Mouse (Mus musculus): ENCODE results near the gene Zbtb20.

Zbtb20 gene

GRCm38 (mm10) chr16:43602573-43602972 is 726.9 kb downstream of the Zbtb20 start:
- no peak for DNase-seq (ENCODE audit: low read depth, low spot score)

GRCm38 (mm10) chr16:43603591-43604141 is 728.0 kb downstream of the Zbtb20 start:
- no peak for DNase-seq (ENCODE audit: low read depth, low spot score)

- DNase-seq (ENCODE audit: low read depth, low spot score) = no peak
Observed at GRCm38 (mm10) chr16:43604399-43605013, 728.8 kb downstream of the Zbtb20 start.

GRCm38 (mm10) chr16:43607086-43607485 is 731.4 kb downstream of the Zbtb20 start:
- DNase-seq (ENCODE audit: low read depth, low spot score) = no peak

GRCm38 (mm10) chr16:43608066-43608465 is 732.4 kb downstream of the Zbtb20 start:
- DNase-seq (ENCODE audit: low read depth, low spot score) = no peak

GRCm38 (mm10) chr16:43610375-43610774 is 734.7 kb downstream of the Zbtb20 start:
- no peak for DNase-seq (ENCODE audit: low read depth, low spot score)

- DNase-seq (ENCODE audit: low read depth, low spot score) = no peak
Observed at GRCm38 (mm10) chr16:43616348-43616747, 740.7 kb downstream of the Zbtb20 start.

- no peak for DNase-seq (ENCODE audit: low read depth, low spot score)
Observed at GRCm38 (mm10) chr16:43617346-43617745, 741.7 kb downstream of the Zbtb20 start.

GRCm38 (mm10) chr16:43618286-43618685 is 742.6 kb downstream of the Zbtb20 start:
- DNase-seq (ENCODE audit: low read depth, low spot score) = no peak

- no peak for DNase-seq (ENCODE audit: low read depth, low spot score)
Observed at GRCm38 (mm10) chr16:43619277-43619676, 743.6 kb downstream of the Zbtb20 start.

- no peak for DNase-seq (ENCODE audit: low read depth, low spot score)
Observed at GRCm38 (mm10) chr16:43620359-43620758, 744.7 kb downstream of the Zbtb20 start.

- DNase-seq (ENCODE audit: low read depth, low spot score) = no peak
Observed at GRCm38 (mm10) chr16:43623315-43624000, 747.8 kb downstream of the Zbtb20 start.

GRCm38 (mm10) chr16:43624876-43625275 is 749.2 kb downstream of the Zbtb20 start:
- no peak for DNase-seq (ENCODE audit: low read depth, low spot score)

GRCm38 (mm10) chr16:43625289-43625688 is 749.6 kb downstream of the Zbtb20 start:
- no peak for DNase-seq (ENCODE audit: low read depth, low spot score)

GRCm38 (mm10) chr16:43625956-43626355 is 750.3 kb downstream of the Zbtb20 start:
- DNase-seq (ENCODE audit: low read depth, low spot score) = no peak

GRCm38 (mm10) chr16:43628662-43629061 is 753.0 kb downstream of the Zbtb20 start:
- no peak for DNase-seq (ENCODE audit: low read depth, low spot score)

- no peak for DNase-seq (ENCODE audit: low read depth, low spot score)
Observed at GRCm38 (mm10) chr16:43631758-43632157, 756.1 kb downstream of the Zbtb20 start.

- no peak for DNase-seq (ENCODE audit: low read depth, low spot score)
Observed at GRCm38 (mm10) chr16:43634037-43634436, 758.4 kb downstream of the Zbtb20 start.

- DNase-seq (ENCODE audit: low read depth, low spot score) = no peak
Observed at GRCm38 (mm10) chr16:43637241-43637640, 761.6 kb downstream of the Zbtb20 start.

GRCm38 (mm10) chr16:43638406-43639049 is 762.8 kb downstream of the Zbtb20 start:
- DNase-seq (ENCODE audit: low read depth, low spot score) = no peak

- DNase-seq (ENCODE audit: low read depth, low spot score) = no peak
Observed at GRCm38 (mm10) chr16:43641230-43641629, 765.5 kb downstream of the Zbtb20 start.

- no peak for DNase-seq (ENCODE audit: low read depth, low spot score)
Observed at GRCm38 (mm10) chr16:43645879-43646278, 770.2 kb downstream of the Zbtb20 start.

GRCm38 (mm10) chr16:43646943-43647342 is 771.3 kb downstream of the Zbtb20 start:
- no peak for DNase-seq (ENCODE audit: low read depth, low spot score)
